Mouse (Mus musculus) neural tube, embryonic 15.5 days (tissue): ENCODE measurements at regions not wholly inside any gene's neighbourhood (a gene's known extent, or its start where the extent isn't known, plus 50 kb on each side); places are given as distances from the start of the nearest gene placed in this dataset.
A peak's percentile ranks its signal among the peaks of the same experiment; 100 is the strongest.

Experiments
- ATAC-seq: fragments of 200-750 bp; cut with Nextera tagmentation; 2 replicates; pipeline ENCODE4 v1.8.0; 2017; ENCODE audit warnings: mild to moderate bottlenecking, moderate TSS enrichment, moderate library complexity; ENCODE audit not compliant: low FRiP score
- H3K27ac ChIP-seq: fragments of 300-500 bp; sonication (generic); replicated peaks from 2 replicates; pipeline ENCODE4 v1.5.1; 2015; ENCODE audit warnings: mild to moderate bottlenecking, inconsistent platforms
- H3K27me3 ChIP-seq: fragments of 300-500 bp; sonication (generic); replicated peaks from 2 replicates; pipeline ENCODE4 v1.6.1; 2015; ENCODE audit warnings: inconsistent platforms
- H3K36me3 ChIP-seq: fragments of 300-500 bp; sonication (generic); 2 replicates; pipeline ENCODE4 v1.6.1; 2015; ENCODE audit warnings: inconsistent platforms
- H3K4me1 ChIP-seq: fragments of 300-500 bp; sonication (generic); 2 replicates; pipeline ENCODE4 v1.6.1; 2015; ENCODE audit warnings: inconsistent platforms
- H3K4me2 ChIP-seq: fragments of 300-500 bp; sonication (generic); 2 replicates; pipeline ENCODE4 v1.6.1; 2015; ENCODE audit warnings: inconsistent platforms, mild to moderate bottlenecking, moderate library complexity
- H3K4me3 ChIP-seq: fragments of 300-500 bp; sonication (generic); replicated peaks from 2 replicates; pipeline ENCODE4 v1.5.1; 2015; ENCODE audit warnings: mild to moderate bottlenecking, inconsistent platforms
- H3K9ac ChIP-seq: fragments of 300-500 bp; sonication (generic); replicated peaks from 2 replicates; pipeline ENCODE4 v1.6.1; 2015; ENCODE audit warnings: mild to moderate bottlenecking, inconsistent platforms
- H3K9me3 ChIP-seq: fragments of 300-500 bp; sonication (generic); replicated peaks from 2 replicates; pipeline ENCODE4 v1.6.1; 2016; ENCODE audit warnings: inconsistent platforms
- WGBS: fragments of 180-500 bp; shearing (Covaris S2); methylation state at CpG from one replicate; pipeline ENCODE4 v1.1.7; 2015; ENCODE audit warnings: mixed read lengths; 5-methylcytosine and 5-hydroxymethylcytosine counted together

DNA sequence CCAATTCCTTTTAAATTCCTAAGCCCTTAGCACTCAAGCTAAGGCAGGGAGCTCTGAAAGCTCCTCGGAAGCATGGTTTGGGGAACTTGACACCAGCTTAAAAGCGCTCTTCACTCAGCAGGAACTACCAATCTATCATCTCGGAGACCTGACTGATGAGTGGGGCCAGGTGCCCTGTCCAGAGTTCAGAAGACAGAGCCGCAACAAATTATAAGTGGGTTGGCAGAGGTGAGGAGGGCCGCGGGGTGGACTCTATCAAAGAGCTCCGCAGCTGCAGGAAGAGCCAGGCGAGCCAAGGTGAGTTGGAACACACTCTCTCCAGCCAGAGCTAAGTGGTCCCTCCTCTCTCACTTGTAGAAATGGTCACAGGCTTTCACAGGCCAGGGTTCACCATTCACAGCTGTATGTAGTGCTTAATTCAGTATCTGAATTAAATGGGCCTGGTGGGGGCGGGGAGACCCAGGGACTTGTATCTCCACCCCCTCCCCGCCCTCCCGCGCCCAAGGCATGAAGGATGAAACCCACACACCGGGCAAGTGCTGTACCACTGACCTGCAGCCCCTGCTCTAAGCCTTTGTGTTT is 180.8 kb downstream of the Stim2 start:
- no peak overlapping the region for H3K9ac ChIP-seq
- H3K4me3 ChIP-seq, result no peak overlapping the region
- H3K9me3 ChIP-seq, result 0 out of 2 replicates have a peak, but pooled peaks cover 5% of the 10 kb centered on the region
- no peak overlapping the region for H3K27ac ChIP-seq
- no peaks in the 10 kb centered on the region for H3K36me3 ChIP-seq
- WGBS, result 63% methylated on average over 13 of the region's 13 CpGs
- H3K4me1 ChIP-seq, result peaks cover 25% of the 10 kb centered on the region
- no peak for ATAC-seq
- no peaks in the 10 kb centered on the region for H3K27me3 ChIP-seq
- H3K4me2 ChIP-seq, result no peak overlapping the region

DNA sequence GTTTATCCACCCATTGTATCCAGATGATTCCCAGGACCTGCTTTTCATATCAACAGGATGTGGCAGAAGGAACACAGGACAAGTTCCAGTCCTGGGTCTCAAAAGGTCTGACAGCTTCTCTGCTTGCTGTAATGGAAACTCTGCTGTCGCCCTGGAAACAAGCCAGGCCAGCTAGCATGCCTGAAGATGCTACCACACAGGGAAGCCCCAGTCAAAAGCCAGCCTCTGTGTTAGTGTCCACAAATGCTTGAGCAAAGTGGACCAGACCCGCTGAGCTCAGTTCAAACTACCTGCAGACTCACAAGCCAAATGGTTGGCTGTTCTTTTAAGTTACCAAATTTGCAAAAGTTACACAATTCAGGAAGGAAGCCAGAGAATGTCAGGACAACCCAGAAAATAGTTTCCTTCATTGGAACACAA is 181.9 kb downstream of the Stim2 start:
- Histone ChIP-seq H3K4me1 (peaks cover 25% of the 10 kb centered on the region), H3K27me3 (no peaks in the 10 kb centered on the region), H3K9ac (no peak overlapping the region), H3K9me3 (0 out of 2 replicates have a peak, but pooled peaks cover 4% of the 10 kb centered on the region), H3K36me3 (no peaks in the 10 kb centered on the region), H3K4me3 (no peak overlapping the region), H3K27ac (no peak overlapping the region; the same call in 1 of the 2 replicates), H3K4me2 (no peak overlapping the region)
- 40% methylated on average over 2 of the region's 2 CpGs for WGBS
- no peak for ATAC-seq

DNA sequence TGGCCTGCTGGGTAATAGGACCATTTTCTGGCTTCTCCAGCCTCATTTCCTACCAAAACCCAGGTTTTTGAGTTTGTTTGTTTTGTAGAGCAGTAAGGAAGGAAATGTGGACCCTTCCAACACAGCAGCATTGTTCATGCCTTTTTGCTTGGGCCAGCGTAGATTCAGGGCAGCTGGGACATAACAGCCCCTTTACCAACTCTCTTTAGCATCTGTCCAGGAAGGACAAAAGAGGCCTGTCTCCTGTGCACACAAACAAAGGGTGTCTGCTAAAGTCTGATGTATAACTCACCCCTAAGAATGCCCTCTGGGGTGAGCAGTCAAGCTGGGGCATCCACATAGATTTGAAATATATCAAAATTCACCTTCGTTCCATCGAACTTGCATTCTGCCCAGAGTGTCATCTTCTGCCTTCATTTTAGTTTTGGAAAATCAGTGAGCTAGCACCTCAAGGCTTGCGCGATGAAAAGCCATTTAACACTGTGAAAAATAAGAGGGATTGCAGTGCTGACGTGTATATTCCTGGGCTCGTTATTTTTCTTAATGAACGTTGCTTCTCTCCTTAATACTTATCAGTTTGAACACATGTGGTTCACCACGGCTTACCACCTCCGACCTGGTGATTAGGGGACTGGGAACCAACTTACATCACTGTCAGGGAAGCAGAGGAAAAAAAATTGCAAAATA is 182.5 kb downstream of the Stim2 start:
- Histone ChIP-seq H3K4me1 (peaks cover 26% of the 10 kb centered on the region), H3K4me2 (peak overlapping the region; percentile 44), H3K27me3 (no peaks in the 10 kb centered on the region), H3K9ac (no peak overlapping the region), H3K27ac (peak overlapping the region; percentile 38), H3K4me3 (peak overlapping the region; percentile 20; the same call in 1 of the 2 replicates), H3K9me3 (no peaks in the 10 kb centered on the region), H3K36me3 (no peaks in the 10 kb centered on the region)
- WGBS, result 25% methylated on average over 10 of the region's 10 CpGs
- no peak for ATAC-seq

DNA sequence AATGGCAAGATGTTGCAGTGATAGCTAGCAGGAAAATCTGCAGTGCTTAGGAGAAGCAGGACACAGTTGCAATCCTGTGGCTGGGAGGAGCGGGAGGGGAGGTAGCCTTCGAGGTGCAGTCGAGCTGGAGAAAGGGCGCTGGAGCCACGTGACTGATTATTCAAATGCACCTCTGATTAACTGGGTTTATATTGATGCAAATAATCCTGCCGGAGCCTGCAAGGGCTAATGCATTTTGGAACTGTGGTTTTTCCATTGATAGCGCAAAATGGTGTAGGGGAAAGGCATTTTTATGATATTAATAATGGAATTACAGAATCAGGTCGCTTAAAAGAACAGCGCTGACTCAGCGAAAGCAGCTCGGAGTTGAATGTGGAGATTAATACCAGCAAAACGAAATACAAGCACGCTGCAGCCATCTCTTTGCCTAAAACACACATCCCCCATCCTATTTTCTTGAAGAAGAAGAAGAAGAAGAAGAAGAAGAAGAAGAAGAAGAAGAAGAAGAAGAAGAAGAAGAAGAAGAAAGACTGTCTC is 183.1 kb downstream of the Stim2 start:
- H3K27me3 ChIP-seq, result no peaks in the 10 kb centered on the region
- no peak overlapping the region for H3K9ac ChIP-seq
- H3K4me2 ChIP-seq, result peak overlapping the region; percentile 44
- WGBS, result 15% methylated on average over 13 of the region's 13 CpGs
- peak overlapping the region; percentile 20 for H3K4me3 ChIP-seq
- no peaks in the 10 kb centered on the region for H3K36me3 ChIP-seq
- H3K9me3 ChIP-seq, result no peaks in the 10 kb centered on the region
- H3K27ac ChIP-seq, result peak overlapping the region; percentile 38
- ATAC-seq, result peak; percentile 56; the same call in 1 of the 2 replicates
- peaks cover 33% of the 10 kb centered on the region for H3K4me1 ChIP-seq

DNA sequence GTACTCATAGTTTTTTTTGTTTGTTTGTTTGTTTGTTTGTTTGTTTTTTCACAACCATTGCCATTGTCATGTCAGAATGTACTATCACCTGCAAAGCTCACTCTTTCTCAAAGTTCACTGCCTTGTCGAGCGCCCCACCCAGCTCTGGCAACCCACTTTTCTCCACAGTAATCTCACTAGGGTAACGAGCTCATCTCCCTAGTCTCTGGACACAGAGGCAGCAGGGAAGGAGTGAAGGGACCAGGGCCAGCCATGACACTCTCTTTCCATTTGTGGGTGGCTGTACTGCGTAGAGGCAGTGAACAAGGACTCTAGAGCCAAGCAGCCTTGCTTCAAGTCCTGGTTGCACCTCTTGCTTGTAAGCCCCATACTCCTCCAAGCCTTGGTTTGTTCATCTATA is 184.5 kb downstream of the Stim2 start:
- ATAC-seq, result no peak
- no peak overlapping the region for H3K27ac ChIP-seq
- H3K9me3 ChIP-seq, result no peaks in the 10 kb centered on the region
- no peak overlapping the region for H3K4me2 ChIP-seq
- H3K27me3 ChIP-seq, result no peaks in the 10 kb centered on the region
- WGBS, result 95% methylated on average over 4 of the region's 4 CpGs
- H3K4me3 ChIP-seq, result no peak overlapping the region
- no peaks in the 10 kb centered on the region for H3K36me3 ChIP-seq
- H3K9ac ChIP-seq, result no peak overlapping the region
- peaks cover 35% of the 10 kb centered on the region for H3K4me1 ChIP-seq

DNA sequence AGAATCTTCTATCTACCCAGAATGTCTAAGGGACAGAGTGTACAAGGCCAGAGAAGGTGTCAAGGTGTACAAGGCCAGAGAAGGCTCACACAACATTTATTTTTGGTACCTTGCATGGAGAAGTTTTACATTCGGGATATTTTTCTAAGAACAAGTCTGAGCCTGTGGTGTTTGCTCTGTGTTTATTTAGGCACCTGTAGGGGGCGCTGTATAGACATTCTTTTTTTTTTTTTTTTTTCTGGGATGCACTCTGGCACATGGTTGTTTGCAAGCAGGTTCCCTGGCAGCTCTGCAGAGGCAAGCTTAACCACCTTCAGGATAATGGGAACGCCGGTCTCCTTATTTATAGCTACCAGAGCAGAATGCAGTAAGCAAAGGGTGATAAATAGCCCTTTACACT is 187.4 kb downstream of the Stim2 start:
- no peak overlapping the region for H3K27ac ChIP-seq

DNA sequence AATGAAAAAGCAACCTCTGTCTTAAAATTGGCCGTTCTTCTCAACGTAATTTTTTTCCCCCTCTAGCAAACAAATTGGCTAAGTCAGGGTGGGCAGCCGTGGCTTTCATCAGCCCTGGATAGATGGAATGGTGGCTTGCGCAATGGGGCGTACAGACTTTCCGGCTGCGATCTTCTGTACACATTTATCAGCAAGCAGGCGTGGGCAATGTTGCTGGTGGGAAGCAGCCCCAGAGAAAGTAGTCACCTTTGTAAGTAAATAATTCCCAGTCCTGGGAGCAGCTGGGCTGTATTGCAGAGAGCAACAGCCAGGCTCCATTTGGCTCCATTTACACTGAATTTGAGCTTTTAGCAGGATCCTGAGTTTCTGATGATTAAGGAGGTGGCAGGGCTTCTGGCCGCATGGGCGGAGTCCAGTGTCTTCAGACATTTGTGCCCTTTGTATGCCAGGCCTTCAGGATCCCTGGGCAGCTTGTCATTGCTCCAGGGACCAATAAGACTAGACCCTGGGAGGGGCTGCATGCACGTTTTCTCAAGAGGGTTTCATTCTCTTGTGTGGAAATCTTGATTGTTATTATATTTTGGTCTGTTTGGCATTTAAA is 187.9 kb downstream of the Stim2 start:
- peak; percentile 62; the same call in 1 of the 2 replicates for ATAC-seq
- 0 out of 2 replicates have a peak overlapping the region, but pooled peaks have one; percentile 28 for H3K27ac ChIP-seq

More for the DNA sequence above, 187.4 kb downstream of the Stim2 start:
- H3K4me3 ChIP-seq, result no peak overlapping the region
- 39% methylated on average over 4 of the region's 4 CpGs for WGBS
- no peaks in the 10 kb centered on the region for H3K27me3 ChIP-seq
- ATAC-seq, result no peak; the same call in 1 of the 2 replicates
- no peaks in the 10 kb centered on the region for H3K36me3 ChIP-seq
- no peaks in the 10 kb centered on the region for H3K9me3 ChIP-seq
- peaks cover 25% of the 10 kb centered on the region for H3K4me1 ChIP-seq
- H3K9ac ChIP-seq, result no peak overlapping the region
- peak overlapping the region; percentile 19; the same call in 1 of the 2 replicates for H3K4me2 ChIP-seq

DNA sequence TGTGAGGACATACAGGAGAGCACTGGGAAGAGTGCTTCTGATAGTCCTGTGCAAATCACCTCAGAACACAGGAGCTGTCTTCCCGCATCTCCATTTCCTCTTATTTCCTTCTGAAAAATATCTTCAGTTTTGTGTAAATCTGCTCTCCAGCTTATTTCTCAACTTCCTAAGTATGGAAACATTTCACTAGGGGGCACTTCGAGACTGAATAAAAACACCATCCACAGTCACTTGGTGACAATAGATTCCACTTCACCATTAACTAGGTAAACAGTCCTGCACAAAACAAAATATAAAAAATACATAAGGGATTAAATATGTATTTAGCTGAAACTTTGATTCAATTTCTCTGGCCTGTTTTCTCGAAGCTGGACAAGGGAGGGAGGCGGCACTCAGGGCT is 193.4 kb downstream of the Stim2 start:
- Histone ChIP-seq H3K27ac (no peak overlapping the region), H3K4me1 (no peaks in the 10 kb centered on the region), H3K36me3 (no peaks in the 10 kb centered on the region), H3K27me3 (peaks cover 3% of the 10 kb centered on the region; the same call in 1 of the 2 replicates), H3K4me3 (no peak overlapping the region), H3K4me2 (no peak overlapping the region), H3K9me3 (no peaks in the 10 kb centered on the region), H3K9ac (no peak overlapping the region)
- ATAC-seq, result no peak
- WGBS, result 77% methylated on average over 4 of the region's 4 CpGs

More for the DNA sequence above, 187.9 kb downstream of the Stim2 start:
- no peak overlapping the region for H3K4me3 ChIP-seq
- H3K9ac ChIP-seq, result no peak overlapping the region
- H3K4me2 ChIP-seq, result peak overlapping the region; percentile 19; the same call in 1 of the 2 replicates
- H3K27me3 ChIP-seq, result no peaks in the 10 kb centered on the region
- H3K4me1 ChIP-seq, result peaks cover 20% of the 10 kb centered on the region
- 47% methylated on average over 11 of the region's 11 CpGs for WGBS
- H3K36me3 ChIP-seq, result no peaks in the 10 kb centered on the region
- H3K9me3 ChIP-seq, result no peaks in the 10 kb centered on the region

DNA sequence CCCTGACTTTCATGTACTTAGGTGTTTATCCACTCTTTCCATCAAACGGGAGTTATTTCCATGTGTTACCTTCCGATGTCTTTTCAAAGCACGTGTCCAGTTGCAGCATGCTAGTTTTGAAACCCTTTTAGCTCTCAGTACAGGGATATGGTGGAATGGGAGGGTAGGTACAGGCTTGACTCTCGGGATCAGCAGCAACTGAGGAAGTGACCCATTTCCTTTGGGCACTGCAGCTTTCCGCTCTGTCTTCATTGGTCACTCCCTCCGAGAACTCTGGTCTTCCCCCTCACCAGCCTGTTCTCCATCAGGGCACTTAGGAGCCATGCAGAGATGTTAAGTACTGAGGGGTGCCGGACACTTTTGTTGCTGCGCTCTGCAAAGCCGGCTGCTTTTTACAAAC is 196.5 kb downstream of the Stim2 start:
- H3K36me3 ChIP-seq, result no peaks in the 10 kb centered on the region
- no peaks in the 10 kb centered on the region for H3K9me3 ChIP-seq
- H3K4me3 ChIP-seq, result no peak overlapping the region
- 70% methylated on average over 9 of the region's 9 CpGs for WGBS
- H3K27ac ChIP-seq, result no peak overlapping the region
- H3K27me3 ChIP-seq, result peaks cover 3% of the 10 kb centered on the region; the same call in 1 of the 2 replicates
- no peak overlapping the region for H3K9ac ChIP-seq
- no peak overlapping the region for H3K4me2 ChIP-seq
- no peaks in the 10 kb centered on the region for H3K4me1 ChIP-seq
- no peak; the same call in 1 of the 2 replicates for ATAC-seq

DNA sequence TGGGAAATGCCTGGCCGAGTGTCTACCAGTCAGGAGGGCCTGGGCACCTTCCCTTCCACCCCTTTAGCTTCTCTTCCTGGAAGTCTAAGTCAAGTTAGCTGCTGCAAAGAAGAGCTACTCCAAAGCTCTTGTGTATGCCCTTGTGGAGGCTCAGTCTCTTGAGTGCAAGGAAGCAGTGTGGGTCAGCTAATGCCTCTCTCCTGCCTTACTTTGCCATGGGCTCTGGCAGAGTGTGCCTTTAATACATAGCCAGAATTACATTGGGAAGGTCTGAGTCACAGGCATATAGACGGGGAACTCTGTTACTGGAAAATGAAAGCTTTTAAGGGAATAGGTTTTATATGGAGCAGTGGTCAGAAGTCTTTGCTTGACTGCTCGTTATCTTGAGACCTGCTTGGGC is 201.7 kb downstream of the Stim2 start:
- no peaks in the 10 kb centered on the region for H3K9me3 ChIP-seq
- H3K4me3 ChIP-seq, result no peak overlapping the region
- ATAC-seq, result no peak
- no peak overlapping the region for H3K9ac ChIP-seq
- no peaks in the 10 kb centered on the region for H3K27me3 ChIP-seq
- H3K4me2 ChIP-seq, result no peak overlapping the region
- 67% methylated on average over 3 of the region's 3 CpGs for WGBS
- H3K36me3 ChIP-seq, result no peaks in the 10 kb centered on the region
- no peak overlapping the region for H3K27ac ChIP-seq
- H3K4me1 ChIP-seq, result peaks cover 15% of the 10 kb centered on the region

DNA sequence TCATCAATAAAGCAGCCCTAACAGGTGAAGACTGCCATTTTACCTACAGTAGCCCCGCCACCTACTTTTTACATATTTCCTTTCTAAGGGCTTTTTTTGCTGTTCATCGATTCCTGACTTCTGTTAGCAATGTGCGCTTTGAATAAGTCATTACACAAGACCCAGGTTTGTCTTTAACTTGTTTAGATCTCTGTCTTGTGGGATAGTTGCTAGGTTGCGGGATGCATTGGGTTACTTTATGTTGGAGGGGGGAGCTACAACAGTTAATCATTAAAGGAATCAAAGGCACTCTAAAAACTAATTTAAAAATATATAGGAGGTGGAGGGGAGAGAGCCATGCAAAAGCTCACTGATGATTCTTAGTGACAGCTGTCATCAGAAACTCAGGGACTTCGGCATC is 202.3 kb downstream of the Stim2 start:
- ATAC-seq, result no peak
- WGBS, result 85% methylated on average over 5 of the region's 5 CpGs
- H3K27ac ChIP-seq, result no peak overlapping the region
- no peaks in the 10 kb centered on the region for H3K9me3 ChIP-seq
- no peak overlapping the region for H3K4me3 ChIP-seq
- no peak overlapping the region for H3K9ac ChIP-seq
- no peaks in the 10 kb centered on the region for H3K27me3 ChIP-seq
- peaks cover 15% of the 10 kb centered on the region for H3K4me1 ChIP-seq
- no peaks in the 10 kb centered on the region for H3K36me3 ChIP-seq
- H3K4me2 ChIP-seq, result no peak overlapping the region
